Mouse (Mus musculus) limb, embryonic 12.5 days (tissue): ENCODE measurements around the gene Fry. TPM values are rescaled to one million over a fixed set of nuclear protein-coding genes. Genes with fewer than 3 reads are reported as not detected.

Experiments used
- ATAC-seq: fragments of 200-750 bp; cut with Nextera tagmentation; 2 replicates; pipeline ENCODE4 v1.8.0; 2017; ENCODE audit warnings: low read depth, moderate TSS enrichment; ENCODE audit not compliant: insufficient number of reproducible peaks, insufficient read depth, low FRiP score, low TSS enrichment
- H3K27ac ChIP-seq: fragments of 300-500 bp; sonication (generic); 2 replicates; pipeline ENCODE4 v1.5.1; 2016; ENCODE audit warnings: mild to moderate bottlenecking, moderate library complexity
- H3K27me3 ChIP-seq: fragments of 300-500 bp; sonication (generic); 2 replicates; pipeline ENCODE4 v1.6.1; 2016; ENCODE audit warnings: mild to moderate bottlenecking, moderate library complexity
- H3K36me3 ChIP-seq: fragments of 300-500 bp; sonication (generic); 2 replicates; pipeline ENCODE4 v1.6.1; 2016; ENCODE audit warnings: mild to moderate bottlenecking, moderate library complexity
- H3K4me1 ChIP-seq: fragments of 300-500 bp; sonication (generic); replicated peaks from 2 replicates; pipeline ENCODE4 v1.6.1; 2016
- H3K4me2 ChIP-seq: fragments of 300-500 bp; sonication (generic); 2 replicates; pipeline ENCODE4 v1.6.1; 2016; ENCODE audit warnings: mild to moderate bottlenecking, moderate library complexity
- H3K4me3 ChIP-seq: fragments of 300-500 bp; sonication (generic); replicated peaks from 2 replicates; pipeline ENCODE4 v1.5.1; 2016; ENCODE audit warnings: mild to moderate bottlenecking
- H3K9ac ChIP-seq: fragments of 300-500 bp; sonication (generic); replicated peaks from 2 replicates; pipeline ENCODE4 v1.6.1; 2016; ENCODE audit warnings: mild to moderate bottlenecking, moderate library complexity
- H3K9me3 ChIP-seq: fragments of 300-500 bp; sonication (generic); 2 replicates; pipeline ENCODE4 v1.6.1; 2016; ENCODE audit warnings: mild to moderate bottlenecking, moderate library complexity
- WGBS: fragments of 180-500 bp; shearing (Covaris S2); methylation state at CpG from one replicate; pipeline ENCODE4 v1.1.7; 2016; 5-methylcytosine and 5-hydroxymethylcytosine counted together
- polyA plus RNA-seq: library from polyadenylated mRNA; unstranded; fragments of >200 nt; fragmentation: Nextera tagmentation; extraction: Ambion mirVana; gene quantifications from 2 replicates; pipeline ENCODE4 v1.2.1, GENCODE M21; 2016

Fry gene
- polyA plus RNA-seq, 1 experiment from 2014 or later = 7.3 TPM

- no peaks in the 10 kb centered on the region for H3K9me3 ChIP-seq
- H3K9ac ChIP-seq = no peak overlapping the region
- H3K4me2 ChIP-seq = no peak overlapping the region
- H3K36me3 ChIP-seq = no peaks in the 10 kb centered on the region
- H3K27me3 ChIP-seq = no peaks in the 10 kb centered on the region
- ATAC-seq = no peak
- no peak overlapping the region for H3K27ac ChIP-seq
- H3K4me1 ChIP-seq = peaks cover 8% of the 10 kb centered on the region; the same call in 1 of the 2 replicates
- no peak overlapping the region for H3K4me3 ChIP-seq
- WGBS = 80% methylated on average over 10 of the region's 10 CpGs
Measured at GRCm38 (mm10) chr5:150152880-150153281, 34.4 kb downstream of the Fry start.

DNA sequence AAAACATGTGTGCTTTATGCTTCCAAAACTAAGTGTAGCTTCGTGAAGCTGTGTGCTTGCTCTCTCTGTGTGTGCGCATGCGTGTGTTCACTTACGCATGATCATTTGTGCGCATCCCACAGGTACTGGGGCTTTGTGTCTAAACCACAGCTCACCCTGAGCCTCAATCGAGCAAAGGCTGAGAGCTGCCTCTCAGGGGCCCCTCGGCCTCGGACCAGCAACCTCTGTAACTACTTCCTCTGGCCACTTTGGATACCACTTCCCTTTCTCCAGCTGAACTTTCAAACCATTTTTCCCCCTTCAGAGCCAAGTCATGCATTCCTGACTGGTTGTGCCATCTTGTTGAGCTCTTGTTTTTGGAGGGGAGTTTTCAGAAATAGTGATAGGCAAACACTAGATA is 36.9 kb downstream of the Fry start:
- Histone ChIP-seq H3K4me1 (peaks cover 8% of the 10 kb centered on the region; the same call in 1 of the 2 replicates), H3K27me3 (no peaks in the 10 kb centered on the region), H3K4me3 (no peak overlapping the region), H3K4me2 (no peak overlapping the region), H3K36me3 (no peaks in the 10 kb centered on the region), H3K9me3 (no peaks in the 10 kb centered on the region), H3K27ac (no peak overlapping the region), H3K9ac (no peak overlapping the region)
- ATAC-seq = no peak
- 91% methylated on average over 8 of the region's 8 CpGs for WGBS

GRCm38 (mm10) chr5:150156063-150156786 is 37.8 kb downstream of the Fry start:
- Histone ChIP-seq H3K4me1 (peaks cover 8% of the 10 kb centered on the region; the same call in 1 of the 2 replicates), H3K27ac (no peak overlapping the region), H3K27me3 (no peaks in the 10 kb centered on the region), H3K4me3 (no peak overlapping the region), H3K9me3 (no peaks in the 10 kb centered on the region), H3K9ac (no peak overlapping the region), H3K4me2 (no peak overlapping the region), H3K36me3 (no peaks in the 10 kb centered on the region)
- no peak for ATAC-seq
- 91% methylated on average over 16 of the region's 16 CpGs for WGBS

DNA sequence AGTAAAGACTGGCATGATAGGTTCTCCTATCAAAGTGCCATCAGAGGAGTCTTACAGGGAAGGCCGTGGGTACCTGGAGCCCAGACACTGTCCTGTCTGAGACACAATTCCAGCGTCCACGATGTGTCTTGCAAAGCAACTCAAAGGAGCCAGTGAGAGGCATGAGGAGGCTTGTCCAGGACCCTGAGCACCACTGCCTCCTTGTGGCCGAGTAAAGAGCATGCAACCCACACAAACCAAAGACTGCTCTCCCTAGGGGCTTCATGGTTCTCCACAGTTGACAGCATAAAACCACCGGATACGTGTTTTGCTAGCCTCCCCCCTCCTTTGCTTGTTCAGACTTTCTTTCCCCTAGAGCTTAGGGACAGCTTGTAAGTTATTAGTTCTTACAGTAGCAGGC is 39.2 kb downstream of the Fry start:
- no peaks in the 10 kb centered on the region for H3K27me3 ChIP-seq
- H3K4me2 ChIP-seq = no peak overlapping the region
- no peak for ATAC-seq
- no peaks in the 10 kb centered on the region for H3K4me1 ChIP-seq
- H3K9ac ChIP-seq = no peak overlapping the region
- no peak overlapping the region for H3K27ac ChIP-seq
- no peaks in the 10 kb centered on the region for H3K9me3 ChIP-seq
- WGBS = 46% methylated on average over 6 of the region's 6 CpGs
- no peaks in the 10 kb centered on the region for H3K36me3 ChIP-seq
- no peak overlapping the region for H3K4me3 ChIP-seq

- WGBS = 41% methylated on average over 5 of the region's 5 CpGs
- no peak overlapping the region for H3K27ac ChIP-seq
- no peak for ATAC-seq
- no peaks in the 10 kb centered on the region for H3K36me3 ChIP-seq
- no peak overlapping the region for H3K4me3 ChIP-seq
- H3K27me3 ChIP-seq = no peaks in the 10 kb centered on the region
- no peak overlapping the region for H3K4me2 ChIP-seq
- H3K4me1 ChIP-seq = no peaks in the 10 kb centered on the region
- H3K9ac ChIP-seq = no peak overlapping the region
- no peaks in the 10 kb centered on the region for H3K9me3 ChIP-seq
Measured at GRCm38 (mm10) chr5:150159151-150159550, 40.7 kb downstream of the Fry start.

GRCm38 (mm10) chr5:150161193-150161592 is 42.7 kb downstream of the Fry start:
- no peak overlapping the region for H3K4me3 ChIP-seq
- H3K9me3 ChIP-seq = no peaks in the 10 kb centered on the region
- H3K4me1 ChIP-seq = no peaks in the 10 kb centered on the region
- no peak overlapping the region for H3K4me2 ChIP-seq
- H3K27ac ChIP-seq = no peak overlapping the region
- no peak overlapping the region for H3K9ac ChIP-seq
- H3K27me3 ChIP-seq = no peaks in the 10 kb centered on the region
- no peak for ATAC-seq
- H3K36me3 ChIP-seq = no peaks in the 10 kb centered on the region
- 87% methylated on average over 6 of the region's 6 CpGs for WGBS

DNA sequence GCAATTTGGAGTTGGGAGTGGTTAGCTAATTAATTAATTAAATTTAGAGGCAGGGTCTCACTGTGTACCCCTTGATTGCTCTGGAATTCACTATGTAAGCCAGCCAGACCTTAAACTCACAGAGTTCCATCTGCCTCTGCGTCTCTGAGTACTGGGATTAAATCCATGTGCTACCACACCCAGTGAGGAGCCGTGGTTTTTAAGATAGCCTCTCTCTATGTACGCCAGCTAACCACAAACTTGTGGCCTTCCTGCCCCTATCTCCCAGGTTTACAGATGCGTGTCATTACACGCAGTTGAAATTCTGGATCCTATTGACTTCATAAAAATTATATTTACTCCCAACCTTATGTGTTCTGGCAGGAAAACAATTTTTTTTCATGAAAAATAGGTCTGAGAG is 43.5 kb downstream of the Fry start:
- Histone ChIP-seq H3K9ac (no peak overlapping the region), H3K9me3 (no peaks in the 10 kb centered on the region), H3K36me3 (no peaks in the 10 kb centered on the region), H3K4me2 (no peak overlapping the region), H3K27ac (no peak overlapping the region), H3K27me3 (no peaks in the 10 kb centered on the region), H3K4me3 (no peak overlapping the region), H3K4me1 (no peaks in the 10 kb centered on the region)
- WGBS = 69% methylated on average over 5 of the region's 5 CpGs
- no peak for ATAC-seq

- H3K9ac ChIP-seq = no peak overlapping the region
- H3K4me3 ChIP-seq = no peak overlapping the region
- WGBS = 89% methylated on average over 3 of the region's 3 CpGs
- no peak overlapping the region for H3K27ac ChIP-seq
- no peak for ATAC-seq
- H3K36me3 ChIP-seq = no peaks in the 10 kb centered on the region
- H3K4me1 ChIP-seq = no peaks in the 10 kb centered on the region
- H3K27me3 ChIP-seq = no peaks in the 10 kb centered on the region
- H3K9me3 ChIP-seq = no peaks in the 10 kb centered on the region
- H3K4me2 ChIP-seq = no peak overlapping the region
Measured at GRCm38 (mm10) chr5:150164671-150165070, 46.2 kb downstream of the Fry start.

DNA sequence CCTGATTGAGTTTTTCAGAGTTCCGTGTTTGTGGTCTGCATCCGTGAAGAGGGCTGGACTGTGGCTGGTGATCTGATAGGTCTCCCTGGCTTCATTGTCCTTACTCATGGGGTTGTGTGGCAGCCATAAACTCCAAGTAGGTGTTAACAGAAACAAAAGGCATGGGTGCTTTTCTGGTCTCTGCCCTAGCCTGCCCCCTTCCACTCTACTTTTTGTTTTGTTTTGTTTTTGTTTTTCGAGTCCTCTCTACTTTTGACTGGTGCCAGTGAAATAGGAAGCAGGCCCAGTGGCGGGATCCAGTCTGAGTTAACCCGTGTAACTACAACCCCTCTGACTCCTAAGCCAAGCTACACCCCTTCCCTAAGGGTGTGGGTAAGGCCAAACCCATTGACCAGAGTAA is 48.4 kb downstream of the Fry start:
- H3K4me2 ChIP-seq = no peak overlapping the region
- H3K9ac ChIP-seq = no peak overlapping the region
- H3K4me3 ChIP-seq = no peak overlapping the region
- H3K4me1 ChIP-seq = no peaks in the 10 kb centered on the region
- H3K9me3 ChIP-seq = no peaks in the 10 kb centered on the region
- WGBS = 79% methylated on average over 5 of the region's 5 CpGs
- H3K36me3 ChIP-seq = no peaks in the 10 kb centered on the region
- no peak for ATAC-seq
- no peaks in the 10 kb centered on the region for H3K27me3 ChIP-seq
- H3K27ac ChIP-seq = no peak overlapping the region

DNA sequence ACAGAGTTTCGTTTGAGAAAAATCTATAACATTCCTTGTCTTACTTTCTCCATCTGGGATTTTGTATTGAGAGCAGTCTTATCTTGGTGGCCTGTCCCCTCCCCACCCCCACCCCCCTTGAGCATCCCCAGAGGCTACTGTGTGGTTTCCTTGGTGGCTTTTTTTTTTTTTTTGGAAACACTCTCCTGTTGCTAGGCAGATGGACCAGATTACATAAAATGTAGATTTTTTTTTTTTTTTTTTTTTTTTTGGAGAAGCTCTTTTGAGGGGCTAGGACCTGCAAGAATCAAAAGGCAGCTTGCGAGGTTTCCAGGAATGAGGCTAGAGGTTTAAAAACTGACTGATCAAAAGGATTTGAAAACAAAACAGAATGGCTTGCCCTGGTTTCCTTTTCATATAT is 48.8 kb downstream of the Fry start:
- H3K4me1 ChIP-seq = no peaks in the 10 kb centered on the region
- H3K9me3 ChIP-seq = no peaks in the 10 kb centered on the region
- H3K27ac ChIP-seq = no peak overlapping the region
- 59% methylated on average over 2 of the region's 2 CpGs for WGBS
- H3K36me3 ChIP-seq = no peaks in the 10 kb centered on the region
- H3K4me3 ChIP-seq = no peak overlapping the region
- no peaks in the 10 kb centered on the region for H3K27me3 ChIP-seq
- no peak overlapping the region for H3K4me2 ChIP-seq
- no peak overlapping the region for H3K9ac ChIP-seq
- no peak for ATAC-seq

GRCm38 (mm10) chr5:150168712-150169111 is 50.3 kb downstream of the Fry start:
- Histone ChIP-seq H3K9me3 (no peaks in the 10 kb centered on the region), H3K27me3 (no peaks in the 10 kb centered on the region), H3K4me3 (no peak overlapping the region), H3K4me1 (no peaks in the 10 kb centered on the region), H3K4me2 (no peak overlapping the region), H3K36me3 (no peaks in the 10 kb centered on the region), H3K9ac (no peak overlapping the region), H3K27ac (no peak overlapping the region)
- ATAC-seq = peak; percentile 85
- 4% methylated on average over 9 of the region's 9 CpGs for WGBS

DNA sequence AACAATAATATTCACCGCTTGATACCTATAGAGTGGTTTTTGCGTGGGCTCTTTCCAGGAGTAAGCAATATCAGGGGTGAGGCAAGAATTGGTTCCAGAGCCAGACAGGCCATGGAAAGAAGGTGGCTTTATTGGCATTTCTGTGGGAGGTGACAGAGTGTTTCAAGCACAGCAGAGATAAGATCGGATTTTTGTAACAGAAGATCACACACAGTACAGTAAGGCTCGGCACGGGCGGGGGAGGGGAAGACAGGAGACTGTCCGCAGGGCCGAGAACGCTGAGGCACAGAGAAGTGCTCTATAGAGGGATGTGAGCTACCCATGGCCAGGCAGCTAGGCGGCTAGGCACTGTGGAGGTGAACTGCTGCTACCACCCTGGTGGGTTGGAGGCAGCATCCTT is 53.1 kb downstream of the Fry start:
- H3K4me3 ChIP-seq = no peak overlapping the region
- 62% methylated on average over 10 of the region's 10 CpGs for WGBS
- ATAC-seq = no peak
- H3K36me3 ChIP-seq = no peaks in the 10 kb centered on the region
- H3K27ac ChIP-seq = no peak overlapping the region
- H3K4me2 ChIP-seq = no peak overlapping the region
- H3K4me1 ChIP-seq = no peaks in the 10 kb centered on the region
- no peaks in the 10 kb centered on the region for H3K27me3 ChIP-seq
- no peak overlapping the region for H3K9ac ChIP-seq
- peaks cover 8% of the 10 kb centered on the region; the same call in 1 of the 2 replicates for H3K9me3 ChIP-seq
